Mouse (Mus musculus): ENCODE data around the gene Lexm. TPM values are rescaled to one million over a fixed set of nuclear protein-coding genes. Genes with fewer than 3 reads are reported as not detected.
A peak's percentile ranks its signal among the peaks of the same experiment; 100 is the strongest.

Gene Lexm
- total RNA-seq, 2 experiments from 2014 or later, result not detected

DNA sequence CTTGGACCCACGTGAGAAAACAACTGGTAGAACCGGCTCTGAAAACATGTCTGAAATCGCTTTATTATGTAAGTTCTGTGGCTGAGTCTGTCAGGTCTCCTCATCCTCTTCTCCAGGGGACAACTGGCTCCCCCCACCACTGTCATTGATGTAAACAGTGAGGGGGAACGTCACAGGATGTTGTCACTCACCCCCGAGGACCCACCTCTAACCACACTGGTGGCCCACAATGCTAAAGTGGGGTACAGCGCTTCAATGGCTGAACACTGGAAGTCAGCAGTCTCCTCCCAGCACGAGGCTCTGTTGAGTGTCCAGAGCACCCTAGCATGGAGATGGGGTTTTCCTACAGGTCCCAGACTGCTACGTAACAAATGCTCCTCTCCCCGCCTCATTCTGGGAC, 26.2 kb downstream of the Lexm start:
- DNase-seq, result no peak
- intact Hi-C loops (cut with DNase I; ENCODE audit: low total_unique reads), result no loop called here

DNA sequence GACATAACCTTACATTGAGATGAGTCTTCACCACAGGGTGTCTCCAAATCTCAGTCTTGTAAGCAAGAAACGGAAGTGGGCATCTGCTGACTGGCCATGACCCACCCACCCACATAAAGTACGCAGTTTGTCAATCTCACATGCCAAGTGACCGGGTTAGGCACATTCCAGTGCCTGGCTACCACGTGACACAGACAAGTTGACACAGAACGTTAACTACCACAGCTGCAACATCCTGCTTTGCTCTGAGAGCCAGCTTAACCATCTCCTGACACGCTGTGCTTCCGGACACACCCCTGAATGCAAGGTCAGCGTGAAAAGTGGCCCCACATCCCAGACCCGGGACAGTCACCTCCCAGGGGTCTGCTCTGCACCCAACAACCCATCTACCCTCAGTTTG, 26.9 kb downstream of the Lexm start:
- intact Hi-C loops (cut with DNase I; ENCODE audit: low total_unique reads), result no loop called here
- DNase-seq, result no peak

DNA sequence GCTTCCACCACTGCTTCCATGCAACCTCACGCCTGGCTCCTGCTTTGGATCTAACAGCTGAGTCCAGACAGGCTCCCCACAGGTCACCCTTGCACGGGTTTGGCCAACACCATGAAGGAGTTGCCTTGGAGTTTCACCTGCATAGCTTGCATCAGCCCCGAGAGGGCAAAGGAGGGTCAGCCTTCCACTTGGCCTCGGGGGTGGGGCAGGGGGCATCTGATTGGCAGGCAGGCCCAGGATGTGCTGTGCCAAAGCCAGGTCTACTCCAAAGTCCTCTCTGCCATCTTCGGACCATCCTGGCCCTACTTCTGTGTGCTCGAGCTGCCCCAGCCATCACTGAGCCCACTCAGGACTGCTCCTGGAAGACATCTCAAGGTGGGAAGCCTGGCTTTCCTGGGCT, 30.0 kb downstream of the Lexm start:
- DNase-seq, result no peak
- intact Hi-C loops (cut with DNase I; ENCODE audit: low total_unique reads), result no loop called here

- no peak for DNase-seq
- intact Hi-C loops (cut with DNase I; ENCODE audit: low total_unique reads), result no loop called here
Observed at GRCm38 (mm10) chr4:106584665-106585064, 32.4 kb downstream of the Lexm start.

- no peak for DNase-seq
- intact Hi-C loops (cut with DNase I; ENCODE audit: low total_unique reads), result no loop called here
Observed at GRCm38 (mm10) chr4:106582428-106583153, 34.5 kb downstream of the Lexm start.

- intact Hi-C loops (cut with DNase I; ENCODE audit: low total_unique reads), result no loop called here
- no peak for DNase-seq
Observed at GRCm38 (mm10) chr4:106581865-106582204, 35.2 kb downstream of the Lexm start.

GRCm38 (mm10) chr4:106581176-106581864, 35.7 kb downstream of the Lexm start:
- intact Hi-C loops (cut with DNase I; ENCODE audit: low total_unique reads), result no loop called here
- DNase-seq, result no peak

- intact Hi-C loops (cut with DNase I; ENCODE audit: low total_unique reads), result no loop called here
- no peak for DNase-seq
Observed at GRCm38 (mm10) chr4:106577511-106577910, 39.5 kb downstream of the Lexm start.

- intact Hi-C loops (cut with DNase I; ENCODE audit: low total_unique reads), result no loop called here
- DNase-seq, result no peak
Observed at GRCm38 (mm10) chr4:106575022-106575421, 42.0 kb downstream of the Lexm start.

- intact Hi-C loops (cut with DNase I; ENCODE audit: low total_unique reads), result no loop called here
- no peak for DNase-seq
Observed at GRCm38 (mm10) chr4:106571081-106571724, 45.8 kb downstream of the Lexm start.

DNA sequence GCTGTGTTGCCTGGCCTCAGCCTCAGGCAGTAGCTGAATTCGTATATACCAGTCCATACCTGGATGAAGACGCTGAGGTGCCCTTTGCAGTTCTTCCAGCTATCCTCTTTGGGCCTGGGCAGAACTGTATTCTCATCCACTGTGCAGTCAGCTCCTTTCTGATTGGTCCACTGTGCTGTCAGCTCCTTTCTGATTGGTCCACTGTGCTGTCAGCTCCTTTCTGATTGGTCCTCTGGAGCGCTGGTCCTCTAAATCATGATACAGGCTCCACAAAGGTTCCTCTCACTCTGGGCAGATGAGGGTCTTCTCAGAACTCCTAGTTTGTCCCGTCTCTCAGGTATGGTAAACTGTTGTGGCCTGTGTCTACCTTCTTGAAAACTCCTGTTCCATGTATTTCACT, 47.4 kb downstream of the Lexm start:
- no peak for DNase-seq
- intact Hi-C loops (cut with DNase I; ENCODE audit: low total_unique reads), result no loop called here

DNA sequence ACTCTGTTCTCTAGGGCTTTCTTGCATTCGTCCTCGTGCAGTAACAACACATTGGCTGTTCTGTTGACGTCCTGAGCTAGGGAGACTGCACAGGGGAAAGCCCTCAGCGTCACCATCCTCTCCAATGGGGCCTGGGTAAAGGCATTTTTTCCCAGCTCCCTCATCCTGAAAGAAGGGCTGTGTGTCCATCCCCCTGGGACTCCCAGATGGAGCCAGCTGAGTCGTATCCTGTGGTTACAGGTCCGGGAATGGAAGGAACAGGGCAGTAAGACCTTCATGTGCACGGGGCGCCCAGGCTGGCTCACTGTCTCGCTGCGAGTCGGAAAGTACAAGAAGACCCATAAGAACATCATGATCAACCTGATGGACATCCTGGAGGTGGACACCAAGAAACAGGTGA, 52.9 kb downstream of the Lexm start:
- no peak for DNase-seq
- intact Hi-C loops (cut with DNase I; ENCODE audit: low total_unique reads), result no loop called here

- DNase-seq, result no peak
- intact Hi-C loops (cut with DNase I; ENCODE audit: low total_unique reads), result no loop called here
Observed at GRCm38 (mm10) chr4:106562837-106563790, 53.9 kb downstream of the Lexm start.

DNA sequence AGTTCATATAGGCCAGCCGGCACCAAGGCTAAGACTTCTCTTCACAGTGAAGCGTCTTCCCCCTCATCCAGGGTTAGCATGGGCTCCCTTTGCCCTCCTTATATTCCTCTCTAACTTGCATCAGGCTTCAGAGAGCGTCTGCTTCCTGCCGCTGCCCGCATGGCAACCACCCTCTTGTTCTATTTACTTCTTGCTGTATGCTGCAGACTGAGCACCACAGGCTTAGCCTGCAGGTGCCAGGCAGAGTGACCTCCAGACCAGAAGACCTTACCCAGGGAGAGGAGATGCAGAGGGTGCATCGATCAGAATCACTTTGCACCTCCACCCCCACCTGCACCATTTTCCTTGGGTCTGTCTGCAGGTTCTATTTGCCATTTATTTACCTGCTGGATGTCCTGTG, 55.0 kb downstream of the Lexm start:
- intact Hi-C loops (cut with DNase I; ENCODE audit: low total_unique reads), result no loop called here
- DNase-seq, result no peak

DNA sequence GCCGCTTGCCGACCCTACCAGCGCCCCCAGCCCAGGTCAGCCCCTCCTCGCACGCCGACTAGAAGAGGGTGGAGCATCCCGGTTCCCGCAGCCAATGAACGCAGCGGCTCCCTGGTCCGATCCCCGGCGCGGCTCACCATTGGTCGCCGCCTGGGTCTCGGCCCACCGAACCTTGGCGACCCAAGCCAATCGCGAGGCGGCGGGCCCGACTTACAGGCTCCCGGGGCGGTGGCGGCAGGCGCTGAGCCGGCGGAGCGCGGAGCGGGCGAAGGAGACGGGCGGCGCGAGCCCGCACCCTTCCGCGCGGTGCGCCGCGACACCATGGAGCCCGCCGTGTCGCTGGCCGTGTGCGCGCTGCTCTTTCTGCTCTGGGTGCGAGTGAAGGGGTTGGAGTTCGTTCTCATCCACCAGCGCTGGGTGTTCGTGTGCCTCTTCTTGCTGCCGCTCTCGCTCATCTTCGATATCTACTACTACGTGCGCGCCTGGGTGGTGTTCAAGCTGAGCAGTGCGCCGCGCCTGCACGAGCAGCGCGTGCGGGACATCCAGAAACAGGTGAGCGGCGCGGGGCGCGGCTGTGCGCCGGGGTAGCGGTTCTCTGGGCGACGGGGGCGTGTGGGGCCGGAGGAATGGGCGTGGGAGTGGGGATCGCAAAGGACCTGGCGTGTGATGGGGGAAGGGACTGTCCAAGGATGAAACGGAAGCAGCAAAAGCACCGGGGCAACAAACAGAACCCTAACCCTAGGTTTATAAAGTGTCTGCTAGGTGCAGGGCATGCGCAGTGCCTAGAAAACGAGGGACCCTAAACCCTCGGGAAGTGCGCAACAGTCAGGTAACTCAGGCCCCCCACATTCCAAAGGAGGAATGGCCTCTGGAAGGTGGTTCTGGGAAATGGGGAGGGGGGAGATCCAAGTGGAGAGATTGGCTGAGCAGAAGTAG, 55.9 kb downstream of the Lexm start, which contains the start of gene Dhcr24:
Dhcr24 (plus strand) TSS at position 193 of the 936 bp plus-strand sequence.
- intact Hi-C loops (cut with DNase I; ENCODE audit: low total_unique reads), result no loop called here
- peak; percentile 94 for DNase-seq

DNA sequence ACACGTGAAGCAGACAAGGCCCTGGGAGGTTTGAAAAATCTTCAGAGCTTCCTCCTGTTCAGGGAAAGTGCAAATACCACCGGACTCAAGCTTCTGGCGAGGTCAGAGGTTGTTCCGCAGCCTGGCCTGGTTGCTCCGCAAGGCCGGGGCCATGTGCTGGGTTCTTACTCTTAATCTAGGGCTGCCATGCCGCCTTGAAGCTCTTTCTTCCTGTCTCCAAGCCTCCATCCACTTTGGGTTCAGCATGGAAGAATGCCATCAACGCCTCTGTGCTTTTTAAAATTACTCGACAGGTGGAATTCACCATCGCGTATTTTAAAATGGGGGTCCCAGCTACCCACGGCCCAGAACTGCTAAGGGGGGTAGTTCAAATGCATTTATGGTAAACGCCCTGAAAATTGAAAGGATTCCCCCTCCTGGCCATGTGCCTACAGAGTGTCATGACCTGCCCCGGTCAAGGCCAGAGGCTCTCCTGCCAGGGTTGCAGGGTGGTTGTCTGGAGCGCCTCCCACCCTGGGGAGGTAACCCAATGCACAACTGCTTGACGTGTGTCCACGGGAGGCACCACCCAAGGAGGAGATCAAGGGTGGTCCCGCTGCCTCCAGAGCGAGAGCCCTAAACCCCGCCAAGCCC, 56.7 kb downstream of the Lexm start:
- DNase-seq, result no peak
- intact Hi-C loops (cut with DNase I; ENCODE audit: low total_unique reads), result no loop called here

DNA sequence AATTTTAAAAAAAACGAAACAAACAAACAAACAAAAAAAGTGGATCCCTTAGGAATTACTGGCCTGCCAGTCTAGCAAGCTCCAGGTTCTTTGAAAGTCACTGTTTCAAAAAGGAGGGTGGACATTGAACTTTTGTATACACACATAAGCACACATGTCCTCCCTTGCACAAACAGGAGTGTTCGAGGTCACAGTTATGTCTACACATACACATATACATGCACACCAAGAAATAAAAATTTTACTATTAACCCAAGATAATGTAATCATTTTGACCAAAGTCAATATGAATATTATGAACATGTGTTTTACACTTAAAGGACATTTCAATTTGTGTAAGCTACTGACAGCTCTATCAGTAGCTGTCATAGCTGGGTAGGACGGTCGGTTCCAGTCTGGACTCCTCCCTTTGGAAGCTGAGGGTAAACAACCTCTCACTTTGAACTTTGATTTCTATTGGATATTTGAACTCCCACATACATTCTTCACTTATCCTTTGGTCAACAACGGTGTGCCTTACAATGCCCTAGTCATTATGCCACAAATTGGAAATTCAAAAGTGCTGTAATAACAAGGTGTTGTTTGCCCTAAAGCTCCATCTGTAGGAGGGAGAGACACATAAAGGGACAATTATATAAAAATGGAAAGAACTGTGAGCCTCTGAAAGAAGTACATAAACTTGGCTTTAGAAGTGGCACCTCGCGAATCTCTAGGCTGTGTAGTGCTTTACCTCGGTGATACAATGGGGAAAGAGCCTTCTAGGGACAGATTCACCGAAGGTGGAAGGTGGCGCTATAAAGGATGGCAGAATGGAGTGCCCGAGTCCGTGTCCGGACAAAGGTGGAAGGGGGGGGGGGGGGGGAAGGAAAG, 57.5 kb downstream of the Lexm start:
- intact Hi-C loops (cut with DNase I; ENCODE audit: low total_unique reads), result no loop called here

More for the DNA sequence above, 57.5 kb downstream of the Lexm start:
- DNase-seq, result no peak

All from gastrocnemius, postnatal 14 days (tissue).